Mouse (Mus musculus): Measurements from ENCODE around the gene Aldoart1.

DNA sequence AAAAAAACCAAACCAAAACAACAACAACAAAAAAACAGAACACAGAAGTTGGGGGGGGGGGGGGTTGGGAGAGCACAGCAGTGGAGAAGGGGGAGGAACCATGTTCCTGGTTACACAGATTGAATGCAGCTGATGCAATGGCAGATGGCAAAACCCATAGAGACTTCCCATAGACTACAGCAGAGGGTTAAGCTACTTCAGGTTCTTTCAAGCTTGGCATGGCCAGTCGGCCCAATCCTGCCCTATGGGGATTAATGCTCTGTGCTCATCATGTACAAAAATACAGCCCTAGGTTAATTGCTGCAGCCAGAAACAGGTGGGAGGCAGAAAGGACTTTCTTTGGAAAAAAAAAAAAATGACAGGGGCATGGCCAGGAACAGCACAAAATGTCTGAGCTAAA lies 17.0 kb downstream of the Aldoart1 start:
- no peak for TF ChIP-seq CTCF (IDR thresholded peaks at IDR 0.05; ENCODE audit: low read depth, low read length)
- no peak for TF ChIP-seq POLR2A (IDR thresholded peaks at IDR 0.05; ENCODE audit: extremely low read depth, insufficient read depth, low read length)
